Mouse (Mus musculus) thymus, adult 2 months (tissue): ENCODE measurements at regions not wholly inside any gene's neighbourhood (a gene's known extent, or its start where the extent isn't known, plus 50 kb on each side); places are given as distances from the start of the nearest gene placed in this dataset.

Experiments used
- DNase-seq: peaks from one replicate; pipeline ENCODE4 v3.0.0; 2021
- H3K27ac ChIP-seq: fragments of 200-500 bp; 2 replicates; pipeline ENCODE4 v1.5.1; 2012; ENCODE audit warnings: low read length, control low read depth; ENCODE audit not compliant: control insufficient read depth, insufficient read depth
- H3K27me3 ChIP-seq: fragments of 200-500 bp; 2 replicates; pipeline ENCODE4 v1.6.1; 2012; ENCODE audit warnings: mild to moderate bottlenecking, low read length, moderate library complexity, mixed read lengths; ENCODE audit not compliant: control insufficient read depth, insufficient read depth
- H3K36me3 ChIP-seq: fragments of 200-500 bp; 2 replicates; pipeline ENCODE4 v1.6.1; 2012; ENCODE audit warnings: mild to moderate bottlenecking, low read length, moderate library complexity; ENCODE audit not compliant: control insufficient read depth, insufficient read depth
- H3K4me1 ChIP-seq: fragments of 200-500 bp; replicated peaks from 2 replicates; pipeline ENCODE4 v1.6.1; 2012; ENCODE audit warnings: low read length; ENCODE audit not compliant: control insufficient read depth, insufficient read depth
- H3K4me3 ChIP-seq: fragments of 200-500 bp; 2 replicates; pipeline ENCODE4 v1.5.1; 2012; ENCODE audit warnings: mild to moderate bottlenecking, low read length, control low read depth, moderate library complexity; ENCODE audit not compliant: control insufficient read depth, insufficient read depth
- CTCF ChIP-seq: fragments of 200-500 bp; IDR thresholded peaks from 2 replicates; pipeline ENCODE4 v1.5.1; 2012; ENCODE audit warnings: mild to moderate bottlenecking, control low read depth, low read length, moderate library complexity, borderline replicate concordance; ENCODE audit not compliant: control insufficient read depth, poor library complexity, insufficient read depth; ENCODE audit errors: extremely low read depth
- POLR2A ChIP-seq: fragments of 200-500 bp; IDR thresholded peaks from 2 replicates; pipeline ENCODE4 v1.6.1; 2012; ENCODE audit warnings: mild to moderate bottlenecking, low read length, control low read depth, moderate library complexity; ENCODE audit not compliant: control insufficient read depth, poor library complexity, insufficient read depth; ENCODE audit errors: extremely low read depth
- WGBS: fragments of 180-500 bp; shearing (Covaris S2); methylation state at CpG from one replicate; pipeline ENCODE4 v1.1.7; 2018; 5-methylcytosine and 5-hydroxymethylcytosine counted together

DNA sequence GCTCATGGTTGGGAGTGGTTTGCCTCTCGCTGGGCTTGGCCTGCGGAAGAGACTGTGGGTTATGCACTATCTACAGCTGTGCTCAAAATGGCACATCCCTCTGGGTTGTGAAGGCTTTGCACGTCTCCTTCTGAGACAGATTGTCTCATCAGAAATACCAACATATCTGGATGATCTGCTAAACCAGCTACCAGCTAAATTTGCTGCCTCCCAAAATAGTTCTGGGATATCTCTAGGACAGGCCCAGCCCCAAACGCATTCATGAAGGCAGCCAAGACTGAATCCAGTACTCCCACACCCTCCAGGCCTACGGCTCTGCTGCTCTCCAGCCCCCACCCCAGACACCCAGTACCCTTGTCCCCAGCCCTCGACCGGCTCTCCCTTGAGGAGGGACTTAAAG, 145.7 kb downstream of the Tle3 start:
- Histone ChIP-seq H3K27me3 (no peaks in the 10 kb centered on the region), H3K27ac (no peak overlapping the region), H3K4me1 (no peaks in the 10 kb centered on the region), H3K4me3 (no peak overlapping the region), H3K36me3 (no peaks in the 10 kb centered on the region)
- TF ChIP-seq POLR2A (no peak), CTCF (no peak)
- DNase-seq = no peak
- WGBS = 97% methylated on average over 7 of the region's 7 CpGs

DNA sequence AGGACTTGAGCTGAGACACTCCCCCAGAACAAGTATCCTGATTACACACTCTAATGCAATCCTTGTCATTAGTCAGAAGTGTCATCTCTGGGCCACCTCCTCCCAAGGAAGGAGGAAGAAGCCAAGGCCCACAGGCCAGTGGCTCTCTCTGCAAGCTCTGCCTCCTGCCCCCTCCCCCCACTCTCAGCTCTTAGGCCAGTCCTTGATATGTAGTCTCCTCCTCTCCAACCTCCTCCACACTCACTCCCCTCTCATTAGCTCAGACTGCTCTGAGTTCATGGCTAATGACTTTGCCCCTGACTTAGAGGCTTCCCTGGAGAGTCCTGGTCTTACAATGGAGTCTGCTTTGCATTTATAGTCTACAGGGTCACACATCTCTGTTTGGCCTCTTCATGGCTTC, 139.3 kb downstream of the Tle3 start:
- H3K27ac ChIP-seq = no peak overlapping the region
- H3K36me3 ChIP-seq = no peaks in the 10 kb centered on the region
- H3K4me3 ChIP-seq = no peak overlapping the region
- no peak for DNase-seq
- H3K4me1 ChIP-seq = peaks cover 17% of the 10 kb centered on the region
- no peaks in the 10 kb centered on the region for H3K27me3 ChIP-seq
- TF ChIP-seq POLR2A (no peak), CTCF (no peak)

DNA sequence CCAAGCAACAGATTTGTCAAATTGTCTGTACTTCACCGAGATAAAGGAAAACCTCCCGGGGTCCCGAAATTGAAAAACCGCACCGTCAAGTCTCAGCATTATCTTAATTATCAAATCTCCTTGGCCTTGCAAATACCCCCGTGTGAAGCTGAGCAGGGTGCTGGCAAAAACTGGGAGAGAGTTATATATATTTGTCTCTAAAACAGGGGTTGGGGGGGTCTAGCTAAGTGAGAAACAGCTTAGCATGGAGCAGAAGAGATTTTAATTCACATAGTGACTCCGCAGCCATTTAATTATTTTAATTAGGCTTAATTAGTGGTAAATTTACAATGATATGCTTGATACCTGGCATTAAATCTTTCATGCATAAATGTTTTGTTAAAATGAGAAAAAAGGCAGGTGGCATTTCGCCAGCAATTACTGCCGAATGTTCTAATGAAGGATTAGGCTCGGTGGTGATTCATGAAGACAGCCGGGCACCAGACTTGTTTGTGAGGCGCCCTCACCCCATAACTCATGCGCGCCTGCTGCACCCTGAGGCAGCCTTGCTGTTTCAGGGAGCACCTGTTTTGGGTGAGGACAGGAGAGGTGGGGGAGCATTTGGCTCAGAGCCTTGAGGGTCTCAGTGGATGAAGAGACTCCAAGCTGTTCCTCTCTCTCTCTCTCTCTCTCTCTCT, 138.2 kb downstream of the Tle3 start:
- Histone ChIP-seq H3K36me3 (no peaks in the 10 kb centered on the region), H3K27ac (no peak overlapping the region), H3K4me1 (peaks cover 20% of the 10 kb centered on the region), H3K4me3 (no peak overlapping the region; the same call in 1 of the 2 replicates), H3K27me3 (no peaks in the 10 kb centered on the region)
- TF ChIP-seq CTCF (no peak), POLR2A (no peak)
- DNase-seq = no peak
- 79% methylated on average over 14 of the region's 14 CpGs for WGBS

DNA sequence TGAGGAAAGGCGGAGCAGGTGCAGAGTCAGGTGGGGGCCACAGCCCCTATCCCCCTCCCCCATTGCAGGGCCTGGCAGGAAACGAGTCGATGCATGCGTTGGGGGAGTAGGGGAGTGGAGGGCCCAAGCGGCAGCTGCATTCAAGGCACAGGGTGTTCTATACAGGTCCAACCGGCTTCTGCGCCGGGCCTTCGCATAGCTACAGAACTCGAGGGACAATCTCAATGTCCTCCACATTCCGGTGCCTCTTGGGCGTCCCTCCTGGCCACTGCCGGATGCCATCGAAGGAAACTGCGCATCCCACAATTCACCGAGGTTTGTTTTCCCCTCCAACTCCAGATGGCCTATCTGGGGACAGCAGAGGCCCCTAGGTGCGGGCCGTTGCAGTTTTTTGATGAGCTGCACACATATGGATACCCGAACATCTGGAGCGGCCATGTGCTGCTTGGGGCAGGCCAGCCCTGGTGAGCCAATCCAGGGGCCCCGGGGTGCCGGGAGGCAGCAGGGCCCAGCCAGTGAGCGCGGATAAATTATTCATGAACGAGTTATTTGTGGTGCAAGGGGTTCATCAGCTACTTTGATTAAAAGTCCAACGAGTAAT, 137.5 kb downstream of the Tle3 start:
- WGBS = 58% methylated on average over 26 of the region's 26 CpGs
- Histone ChIP-seq H3K27ac (peak overlapping the region; percentile 48; the same call in 1 of the 2 replicates), H3K27me3 (no peaks in the 10 kb centered on the region), H3K36me3 (no peaks in the 10 kb centered on the region), H3K4me1 (peaks cover 20% of the 10 kb centered on the region), H3K4me3 (peak overlapping the region; percentile 37)
- DNase-seq = peak; percentile 35
- TF ChIP-seq CTCF = no peak
- TF ChIP-seq POLR2A = no peak

GRCm38 (mm10) chr9:61509091-61509490, 136.9 kb downstream of the Tle3 start:
- WGBS = 87% methylated on average over 5 of the region's 5 CpGs
- no peaks in the 10 kb centered on the region for H3K27me3 ChIP-seq
- peaks cover 20% of the 10 kb centered on the region for H3K4me1 ChIP-seq
- TF ChIP-seq POLR2A (no peak), CTCF (no peak)
- H3K27ac ChIP-seq = no peak overlapping the region
- H3K4me3 ChIP-seq = no peak overlapping the region
- H3K36me3 ChIP-seq = no peaks in the 10 kb centered on the region
- DNase-seq = no peak

DNA sequence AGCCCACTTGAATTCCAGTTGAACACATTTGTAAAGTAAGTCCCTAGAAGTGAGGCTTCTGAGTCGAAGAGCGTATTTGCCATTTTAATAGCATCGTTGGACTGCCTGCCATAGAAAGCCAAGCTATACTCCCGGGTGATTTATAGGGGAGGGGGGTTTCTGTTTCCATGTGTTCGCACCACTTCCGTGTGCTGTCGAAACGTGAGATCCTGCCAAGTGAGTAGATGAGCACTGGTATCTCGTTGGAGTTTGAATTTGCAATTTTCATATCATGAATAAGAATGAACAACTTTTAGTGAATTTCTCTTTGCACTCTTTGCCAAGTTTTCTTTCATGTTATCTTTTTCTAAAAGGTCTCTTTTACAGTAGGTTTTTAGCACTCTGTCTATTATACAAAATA, 128.7 kb downstream of the Tle3 start:
- DNase-seq = no peak
- WGBS = 94% methylated on average over 9 of the region's 9 CpGs
- Histone ChIP-seq H3K36me3 (no peaks in the 10 kb centered on the region), H3K4me3 (no peak overlapping the region), H3K4me1 (peaks cover under 1% of the 10 kb centered on the region), H3K27ac (no peak overlapping the region), H3K27me3 (no peaks in the 10 kb centered on the region)
- TF ChIP-seq CTCF = no peak
- no peak for TF ChIP-seq POLR2A

DNA sequence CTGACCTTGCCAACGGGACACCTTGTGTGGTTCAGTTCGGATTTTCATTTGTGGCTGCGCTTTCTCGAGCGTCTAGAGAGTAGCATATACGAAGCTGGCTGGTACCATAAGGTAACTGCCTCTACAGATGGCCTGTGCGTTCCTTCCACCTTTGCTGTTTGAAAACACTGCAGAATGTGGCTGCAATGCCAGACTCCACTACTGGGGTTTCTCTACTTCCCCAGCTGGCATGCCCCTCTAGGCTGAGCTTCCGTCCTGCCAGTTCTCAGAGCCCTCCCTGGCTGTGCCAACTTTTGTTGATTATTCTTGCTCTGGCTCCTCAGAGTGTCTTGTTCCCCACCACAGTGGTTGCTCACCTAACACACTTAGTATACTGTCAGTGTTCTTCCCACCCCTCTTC, 120.7 kb downstream of the Tle3 start:
- Histone ChIP-seq H3K27me3 (no peaks in the 10 kb centered on the region), H3K4me3 (no peak overlapping the region), H3K4me1 (no peaks in the 10 kb centered on the region), H3K36me3 (no peaks in the 10 kb centered on the region), H3K27ac (no peak overlapping the region)
- TF ChIP-seq POLR2A (no peak), CTCF (no peak)
- no peak for DNase-seq
- WGBS = 83% methylated on average over 8 of the region's 8 CpGs
